Comparison of ENCODE assay signal across 9 mouse cellular contexts in genomic region chr9:48910885-48911537, GRCm38 (mm10). TPM values are rescaled to one million over a fixed set of nuclear protein-coding genes. Genes with fewer than 3 reads are reported as not detected.
DNase-seq lines count a peak whose midpoint lies in the region; ATAC-seq lines count a peak whose summit lies in the region.
"Had no signal": no experiment of that assay in that cellular context is flagged by ENCODE, and none has a peak within 500 bp of the region (broad histone marks: within the 10 kb centered on the region; RNA-seq: fewer than 3 reads in every experiment).

Gene Htr3a, minus strand, starts transcription at chr9:48911099.

- DNase-seq in 416B (ENCODE audit: low read depth) = peak; percentile 43
- peak; percentile 43 for DNase-seq in brain, embryonic 18.5 days (ENCODE audit: low read depth, low spot score)
- peak; percentile 7 for DNase-seq in heart, postnatal 25 days (ENCODE audit: low spot score)
- peak; percentile 13 for DNase-seq in layer of hippocampus, adult 9-10 months (ENCODE audit: low spot score)
- DNase-seq in lung, postnatal 25 days (ENCODE audit: low spot score) = peak; percentile 1
- peak; percentile 19 for DNase-seq in skeletal muscle tissue, adult 2 months (ENCODE audit: low read depth, low spot score)
- no peak for DNase-seq in thymus, postnatal 4 days
- DNase-seq: liver, embryonic 13.5 days had no signal

- intact Hi-C loops in heart, postnatal 25 days (cut with DNase I) = no loop called here

- peak; percentile 96 for ATAC-seq in forebrain, embryonic 13.5 days

- H3K36me3 ChIP-seq in forebrain, embryonic 13.5 days (ENCODE audit: poor library complexity, severe bottlenecking) = no peaks in the 10 kb centered on the region
- H3K36me3 ChIP-seq: liver, embryonic 13.5 days had no signal

- H3K9ac ChIP-seq in forebrain, embryonic 13.5 days = no peak within 1 kb of the TSS
- H3K9ac ChIP-seq: liver, embryonic 13.5 days had no signal

- 2% methylated on average over 9 of the region's 9 CpGs for WGBS in forebrain, embryonic 13.5 days

- H3K4me3 ChIP-seq in forebrain, embryonic 13.5 days = no peak within 1 kb of the TSS
- H3K4me3 ChIP-seq: liver, embryonic 13.5 days had no signal

- 0 out of 2 replicates have a peak, but pooled peaks cover 5% of the 10 kb centered on the region for H3K27me3 ChIP-seq in forebrain, embryonic 13.5 days

- H3K4me2 ChIP-seq in forebrain, embryonic 13.5 days = 0 out of 2 replicates have a peak within 1 kb of the TSS, but pooled peaks have one; percentile 22
- H3K4me2 ChIP-seq: liver, embryonic 13.5 days had no signal

- no peaks in the 10 kb centered on the region for H3K9me3 ChIP-seq in forebrain, embryonic 13.5 days (replicated peaks)
- H3K9me3 ChIP-seq: liver, embryonic 13.5 days had no signal

- H3K4me1 ChIP-seq in forebrain, embryonic 13.5 days = peaks cover 20% of the 10 kb centered on the region
- H3K4me1 ChIP-seq: liver, embryonic 13.5 days had no signal

- peak within 1 kb of the TSS; percentile 58 for H3K27ac ChIP-seq in forebrain, embryonic 13.5 days
- H3K27ac ChIP-seq: liver, embryonic 13.5 days had no signal

RNA-seq across cellular contexts. Expression of gene Htr3a, which starts in this region (rescaled TPM):
- polyA plus RNA-seq in forebrain, embryonic 13.5 days (2015; fragmentation: Nextera tagmentation; extraction: Ambion mirVana) = 1.9 and 2.0 TPM in 2 replicates
- total RNA-seq in heart, postnatal 25 days (2021) = not detected

Comparison
In these comparisons a context has a peak if more than half of its experiments do, and no peak if none do; other contexts are left out.
1. Peak in DNase-seq in heart, postnatal 25 days; RNA of the gene not detected or under 1 TPM.